Mouse (Mus musculus): ENCODE measurements around the gene Fbxo47. TPM values are rescaled to one million over a fixed set of nuclear protein-coding genes. Genes with fewer than 3 reads are reported as not detected.
A peak's percentile ranks its signal among the peaks of the same experiment; 100 is the strongest.
"Not testable (repeated sequence)": the region's sequence is repeated elsewhere in the genome, so short reads cannot be mapped to it uniquely, and the experiment has no call there.

Gene Fbxo47
- polyA plus RNA-seq, 1 experiment from 2014 or later, result 1.5 TPM

- Histone ChIP-seq H3K9me3 (replicated peaks) (0 out of 2 replicates have a peak, but pooled peaks cover 2% of the 10 kb centered on the region), H3K36me3 (no peaks in the 10 kb centered on the region), H3K9ac (no peak overlapping the region), H3K4me3 (no peak overlapping the region), H3K27me3 (replicated peaks) (no peaks in the 10 kb centered on the region), H3K4me1 (replicated peaks) (no peaks in the 10 kb centered on the region), H3K4me2 (no peak overlapping the region), H3K27ac (ENCODE audit: poor library complexity, severe bottlenecking) (no peak overlapping the region)
- ATAC-seq (ENCODE audit: insufficient number of reproducible peaks, low FRiP score), result no peak
- 88% methylated on average over 4 of the region's 4 CpGs for WGBS
Observed at GRCm38 (mm10) chr11:97880362-97880761, 3.6 kb downstream of the Fbxo47 start.

- H3K27ac ChIP-seq (ENCODE audit: poor library complexity, severe bottlenecking), result no peak overlapping the region
- no peak overlapping the region for H3K9ac ChIP-seq
- H3K4me2 ChIP-seq, result no peak overlapping the region
- H3K9me3 ChIP-seq (replicated peaks), result no peaks in the 10 kb centered on the region
- H3K36me3 ChIP-seq, result no peaks in the 10 kb centered on the region
- H3K4me3 ChIP-seq, result no peak overlapping the region
- ATAC-seq (ENCODE audit: insufficient number of reproducible peaks, low FRiP score), result no peak
- no peaks in the 10 kb centered on the region for H3K27me3 ChIP-seq (replicated peaks)
- H3K4me1 ChIP-seq (replicated peaks), result no peaks in the 10 kb centered on the region
- 71% methylated on average over 2 of the region's 2 CpGs for WGBS
Observed at GRCm38 (mm10) chr11:97877341-97877740, 6.6 kb downstream of the Fbxo47 start.

GRCm38 (mm10) chr11:97874396-97874795 is 9.6 kb downstream of the Fbxo47 start:
- Histone ChIP-seq H3K4me3 (no peak overlapping the region), H3K4me2 (no peak overlapping the region), H3K4me1 (replicated peaks) (no peaks in the 10 kb centered on the region), H3K9me3 (replicated peaks) (no peaks in the 10 kb centered on the region), H3K36me3 (no peaks in the 10 kb centered on the region), H3K9ac (no peak overlapping the region), H3K27ac (ENCODE audit: poor library complexity, severe bottlenecking) (no peak overlapping the region), H3K27me3 (replicated peaks) (no peaks in the 10 kb centered on the region)
- 90% methylated on average over 1 of the region's 1 CpGs for WGBS
- ATAC-seq (ENCODE audit: insufficient number of reproducible peaks, low FRiP score), result no peak

- H3K4me3 ChIP-seq, result not testable (repeated sequence)
- WGBS, result 76% methylated on average over 5 of the region's 5 CpGs
Observed at GRCm38 (mm10) chr11:97872378-97872777, 11.6 kb downstream of the Fbxo47 start.

GRCm38 (mm10) chr11:97867591-97867990 is 16.4 kb downstream of the Fbxo47 start:
- no peak overlapping the region for H3K4me3 ChIP-seq
- H3K9me3 ChIP-seq (replicated peaks), result 0 out of 2 replicates have a peak, but pooled peaks cover 5% of the 10 kb centered on the region
- no peak for ATAC-seq (ENCODE audit: insufficient number of reproducible peaks, low FRiP score)
- H3K36me3 ChIP-seq, result no peaks in the 10 kb centered on the region
- no peaks in the 10 kb centered on the region for H3K27me3 ChIP-seq (replicated peaks)
- WGBS, result 86% methylated on average over 3 of the region's 3 CpGs
- no peak overlapping the region for H3K9ac ChIP-seq
- H3K4me2 ChIP-seq, result no peak overlapping the region
- H3K4me1 ChIP-seq (replicated peaks), result no peaks in the 10 kb centered on the region
- no peak overlapping the region for H3K27ac ChIP-seq (ENCODE audit: poor library complexity, severe bottlenecking)

More at GRCm38 (mm10) chr11:97872378-97872777, 11.6 kb downstream of the Fbxo47 start:
- H3K4me1 ChIP-seq (replicated peaks); H3K4me2 ChIP-seq; H3K9me3 ChIP-seq (replicated peaks); H3K36me3 ChIP-seq; H3K27ac ChIP-seq (ENCODE audit: poor library complexity, severe bottlenecking); H3K27me3 ChIP-seq (replicated peaks); H3K9ac ChIP-seq; ATAC-seq (ENCODE audit: insufficient number of reproducible peaks, low FRiP score): not testable (repeated sequence)

- Histone ChIP-seq H3K27me3 (replicated peaks) (no peaks in the 10 kb centered on the region), H3K9ac (no peak overlapping the region), H3K4me3 (no peak overlapping the region), H3K4me2 (no peak overlapping the region), H3K4me1 (replicated peaks) (no peaks in the 10 kb centered on the region), H3K27ac (ENCODE audit: poor library complexity, severe bottlenecking) (no peak overlapping the region), H3K9me3 (replicated peaks) (0 out of 2 replicates have a peak, but pooled peaks cover 5% of the 10 kb centered on the region), H3K36me3 (no peaks in the 10 kb centered on the region)
- whole genome bisulfite sequencing, result 92% methylated on average over 3 of the region's 3 CpGs
- ATAC-seq (ENCODE audit: insufficient number of reproducible peaks, low FRiP score), result no peak
Observed at GRCm38 (mm10) chr11:97866091-97866888, 17.7 kb downstream of the Fbxo47 start.

GRCm38 (mm10) chr11:97865421-97865820 is 18.5 kb downstream of the Fbxo47 start:
- WGBS, result 88% methylated on average over 5 of the region's 5 CpGs
- no peaks in the 10 kb centered on the region for H3K36me3 ChIP-seq
- no peak overlapping the region for H3K4me3 ChIP-seq
- H3K4me2 ChIP-seq, result no peak overlapping the region
- no peak overlapping the region for H3K9ac ChIP-seq
- no peaks in the 10 kb centered on the region for H3K4me1 ChIP-seq (replicated peaks)
- no peak for ATAC-seq (ENCODE audit: insufficient number of reproducible peaks, low FRiP score)
- H3K9me3 ChIP-seq (replicated peaks), result 0 out of 2 replicates have a peak, but pooled peaks cover 5% of the 10 kb centered on the region
- H3K27ac ChIP-seq (ENCODE audit: poor library complexity, severe bottlenecking), result no peak overlapping the region
- H3K27me3 ChIP-seq (replicated peaks), result no peaks in the 10 kb centered on the region

- 71% methylated on average over 2 of the region's 2 CpGs for WGBS
- no peaks in the 10 kb centered on the region for H3K36me3 ChIP-seq
Observed at GRCm38 (mm10) chr11:97862148-97862547, 21.8 kb downstream of the Fbxo47 start.

GRCm38 (mm10) chr11:97855473-97855872 is 28.5 kb downstream of the Fbxo47 start:
- Histone ChIP-seq H3K4me3 (no peak overlapping the region), H3K9me3 (replicated peaks) (no peaks in the 10 kb centered on the region), H3K9ac (no peak overlapping the region), H3K27ac (ENCODE audit: poor library complexity, severe bottlenecking) (no peak overlapping the region), H3K27me3 (replicated peaks) (no peaks in the 10 kb centered on the region), H3K36me3 (no peaks in the 10 kb centered on the region), H3K4me2 (no peak overlapping the region), H3K4me1 (replicated peaks) (no peaks in the 10 kb centered on the region)
- WGBS, result 81% methylated on average over 2 of the region's 2 CpGs
- no peak for ATAC-seq (ENCODE audit: insufficient number of reproducible peaks, low FRiP score)

More at GRCm38 (mm10) chr11:97862148-97862547, 21.8 kb downstream of the Fbxo47 start:
- Histone ChIP-seq H3K4me2 (no peak overlapping the region), H3K9me3 (replicated peaks) (no peaks in the 10 kb centered on the region), H3K9ac (no peak overlapping the region), H3K27me3 (replicated peaks) (no peaks in the 10 kb centered on the region), H3K4me1 (replicated peaks) (no peaks in the 10 kb centered on the region), H3K4me3 (no peak overlapping the region), H3K27ac (ENCODE audit: poor library complexity, severe bottlenecking) (no peak overlapping the region)
- no peak for ATAC-seq (ENCODE audit: insufficient number of reproducible peaks, low FRiP score)

GRCm38 (mm10) chr11:97851601-97852000 is 32.4 kb downstream of the Fbxo47 start:
- WGBS, result 88% methylated on average over 2 of the region's 2 CpGs
- Histone ChIP-seq H3K4me2 (no peak overlapping the region), H3K9ac (no peak overlapping the region), H3K4me3 (no peak overlapping the region), H3K36me3 (no peaks in the 10 kb centered on the region), H3K9me3 (replicated peaks) (no peaks in the 10 kb centered on the region), H3K27ac (ENCODE audit: poor library complexity, severe bottlenecking) (no peak overlapping the region), H3K4me1 (replicated peaks) (no peaks in the 10 kb centered on the region), H3K27me3 (replicated peaks) (no peaks in the 10 kb centered on the region)
- no peak for ATAC-seq (ENCODE audit: insufficient number of reproducible peaks, low FRiP score)

GRCm38 (mm10) chr11:97850367-97850766 is 33.6 kb downstream of the Fbxo47 start:
- H3K36me3 ChIP-seq, result no peaks in the 10 kb centered on the region
- H3K4me2 ChIP-seq, result no peak overlapping the region
- no peak overlapping the region for H3K4me3 ChIP-seq
- no peaks in the 10 kb centered on the region for H3K27me3 ChIP-seq (replicated peaks)
- no peaks in the 10 kb centered on the region for H3K4me1 ChIP-seq (replicated peaks)
- H3K27ac ChIP-seq (ENCODE audit: poor library complexity, severe bottlenecking), result peak overlapping the region; percentile 20; the same call in 1 of the 2 replicates
- ATAC-seq (ENCODE audit: insufficient number of reproducible peaks, low FRiP score), result no peak
- H3K9me3 ChIP-seq (replicated peaks), result no peaks in the 10 kb centered on the region
- H3K9ac ChIP-seq, result no peak overlapping the region
- WGBS, result 57% methylated on average over 6 of the region's 6 CpGs

Measured in heart, embryonic 12.5 days (tissue).